Comparison of ENCODE assay signal across 12 mouse cellular contexts in genomic region chr5:35459760-35460159, GRCm38 (mm10).
DNase-seq lines count a peak whose midpoint lies in the region; TF ChIP-seq lines count a peak whose summit lies in the region.
"Had no signal": no experiment of that assay in that cellular context is flagged by ENCODE, and none has a peak within 500 bp of the region (broad histone marks: within the 10 kb centered on the region; RNA-seq: fewer than 3 reads in every experiment).

No protein-coding gene starts in this region.

- no peaks in the 10 kb centered on the region for H3K4me1 ChIP-seq in liver, adult 2 months (ENCODE audit: control insufficient read depth, insufficient read depth, low read length)
- H3K4me1 ChIP-seq in bone marrow, adult 2 months (ENCODE audit: control insufficient read depth, insufficient read depth, low read length): no peaks in the 10 kb centered on the region

- intact Hi-C loops in gastrocnemius, adult 2 months (cut with DNase I): no loop called here

- H3K27ac ChIP-seq in gastrocnemius, adult 2 months: no peak overlapping the region
- no peak overlapping the region for H3K27ac ChIP-seq in liver, adult 2 months (replicated peaks; ENCODE audit: insufficient read depth, low read depth, low read length)
- H3K27ac ChIP-seq in bone marrow, adult 2 months (ENCODE audit: control insufficient read depth, insufficient read depth, low read depth, low read length, poor library complexity): no peak overlapping the region
- H3K27ac ChIP-seq: limb, embryonic 12.5 days had no signal

- no peak for DNase-seq in gastrocnemius, adult 2 months
- no peak for DNase-seq in gastrocnemius, adult 18-20 months (ENCODE audit: low spot score)
- DNase-seq in liver, adult 2 months (ENCODE audit: extremely low read depth, low read depth, low spot score): no peak
- DNase-seq in liver (no peak), A20 (ENCODE audit: low read depth, low spot score) (peak; percentile 26)
- DNase-seq in cerebellum, adult 11 months: no peak
- no peak for DNase-seq in layer of hippocampus, adult 9-10 months (ENCODE audit: low spot score)
- DNase-seq: adrenal gland, postnatal 14 days; cerebellum, postnatal 10 days; right cerebral cortex, postnatal 4 days had no signal

- H3K4me3 ChIP-seq in gastrocnemius, adult 2 months: no peak overlapping the region
- H3K4me3 ChIP-seq in liver, adult 2 months (ENCODE audit: insufficient read depth, low read depth, low read length): no peak overlapping the region
- H3K4me3 ChIP-seq in bone marrow, adult 2 months (replicated peaks; ENCODE audit: control insufficient read depth, low read depth, low read length): no peak overlapping the region
- H3K4me3 ChIP-seq: limb, embryonic 12.5 days had no signal

- H3K9ac ChIP-seq in liver, adult 2 months (ENCODE audit: low read depth, low read length): no peak overlapping the region
- H3K9ac ChIP-seq: limb, embryonic 12.5 days had no signal

- H3K79me2 ChIP-seq in liver, adult 2 months (ENCODE audit: control insufficient read depth, insufficient read depth, low read length): no peaks in the 10 kb centered on the region

- TF ChIP-seq POLR2A in liver, adult 2 months (IDR thresholded peaks at IDR 0.05; ENCODE audit: extremely low read depth, insufficient read depth, low read length): no peak
- no peak for TF ChIP-seq POLR2A in bone marrow, adult 2 months (IDR thresholded peaks at IDR 0.05; ENCODE audit: borderline replicate concordance, control insufficient read depth, low read depth, low read length)

- H3K36me3 ChIP-seq in liver, adult 2 months (ENCODE audit: control insufficient read depth, insufficient read depth, low read length): no peaks in the 10 kb centered on the region
- H3K36me3 ChIP-seq: limb, embryonic 12.5 days had no signal

- H3K27me3 ChIP-seq in liver, adult 2 months (ENCODE audit: control insufficient read depth, insufficient read depth, low read length): no peaks in the 10 kb centered on the region

- TF ChIP-seq CTCF in gastrocnemius, adult 2 months (IDR thresholded peaks at IDR 0.05): peak; percentile 36
- TF ChIP-seq CTCF in liver, adult 2 months (IDR thresholded peaks at IDR 0.05; ENCODE audit: low read depth, low read length): peak; percentile 36
- peak; percentile 16; the same call in 1 of the 2 replicates for TF ChIP-seq CTCF in bone marrow, adult 2 months (IDR thresholded peaks at IDR 0.05; ENCODE audit: control insufficient read depth, insufficient read depth, low read length)

- WGBS in liver, adult 2 months: 76% methylated on average over 4 of the region's 4 CpGs
- 64% methylated on average over 4 of the region's 4 CpGs for WGBS in bone marrow, adult 2 months
